Mouse (Mus musculus) layer of hippocampus, adult 9-10 months (tissue): ENCODE results near the gene Gm15448.
"Not testable (repeated sequence)": the region's sequence is repeated elsewhere in the genome, so short reads cannot be mapped to it uniquely, and the experiment has no call there.

Source experiments
- DNase-seq: peaks from one replicate; pipeline ENCODE4 v3.0.0; 2022; ENCODE audit warnings: low spot score

Gm15448 gene

GRCm38 (mm10) chr7:3825599-3825998 is at the start of gene Gm15448:
Gm15448 (minus strand) TSS chr7:3825687.
- not testable (repeated sequence) for DNase-seq

GRCm38 (mm10) chr7:3875032-3875431 is 49.5 kb upstream of the Gm15448 start:
- not testable (repeated sequence) for DNase-seq

GRCm38 (mm10) chr7:3844951-3845350 is 19.5 kb upstream of the Gm15448 start, which contains the start of gene Pira2:
Pira2 (minus strand) TSS chr7:3845051.
- DNase-seq = not testable (repeated sequence)

GRCm38 (mm10) chr7:3837854-3838253 is 12.4 kb upstream of the Gm15448 start:
- not testable (repeated sequence) for DNase-seq

- not testable (repeated sequence) for DNase-seq
Observed at GRCm38 (mm10) chr7:3830633-3831032, 5.1 kb upstream of the Gm15448 start.

GRCm38 (mm10) chr7:3811912-3812311 is 13.6 kb downstream of the Gm15448 start:
- DNase-seq = not testable (repeated sequence)

GRCm38 (mm10) chr7:3802935-3803334 is 22.6 kb downstream of the Gm15448 start:
- not testable (repeated sequence) for DNase-seq

- not testable (repeated sequence) for DNase-seq
Observed at GRCm38 (mm10) chr7:3799940-3800339, 25.5 kb downstream of the Gm15448 start.

- DNase-seq = not testable (repeated sequence)
Observed at GRCm38 (mm10) chr7:3796286-3796685, 29.2 kb downstream of the Gm15448 start.
